Mouse (Mus musculus): ENCODE measurements at regions not wholly inside any gene's neighbourhood (a gene's known extent, or its start where the extent isn't known, plus 50 kb on each side); places are given as distances from the start of the nearest gene placed in this dataset.
"Not testable (repeated sequence)": the region's sequence is repeated elsewhere in the genome, so short reads cannot be mapped to it uniquely, and the experiment has no call there.

GRCm38 (mm10) chr8:118209301-118209700 is 74.2 kb upstream of the Cdh13 start:
- WGBS = 98% methylated on average over 16 of the region's 16 CpGs
- H3K27ac ChIP-seq (replicated peaks; ENCODE audit: low read depth, low read length); H3K9ac ChIP-seq (ENCODE audit: low read length); H3K4me1 ChIP-seq (ENCODE audit: control insufficient read depth, insufficient read depth, low read length); H3K4me3 ChIP-seq (ENCODE audit: low read depth, low read length); ATAC-seq (ENCODE audit: insufficient number of reproducible peaks, low FRiP score, low TSS enrichment, low read depth); H3K9me3 ChIP-seq (ENCODE audit: control insufficient read depth, low read length); H3K4me2 ChIP-seq (ENCODE audit: low read depth, severe bottlenecking); H3K27me3 ChIP-seq (ENCODE audit: control insufficient read depth, insufficient read depth, low read length); H3K36me3 ChIP-seq (ENCODE audit: control insufficient read depth, insufficient read depth, low read length); DNase-seq (ENCODE audit: low spot score): not testable (repeated sequence)

GRCm38 (mm10) chr8:118190866-118191265 is 92.7 kb upstream of the Cdh13 start:
- WGBS = 93% methylated on average over 6 of the region's 6 CpGs
- no peak overlapping the region for H3K4me2 ChIP-seq (ENCODE audit: low read depth, severe bottlenecking)
- H3K4me3 ChIP-seq (ENCODE audit: low read depth, low read length) = no peak overlapping the region
- no peak overlapping the region for H3K27ac ChIP-seq (replicated peaks; ENCODE audit: low read depth, low read length)
- H3K36me3 ChIP-seq (ENCODE audit: control insufficient read depth, insufficient read depth, low read length) = no peaks in the 10 kb centered on the region
- H3K9me3 ChIP-seq (ENCODE audit: control insufficient read depth, low read length) = no peaks in the 10 kb centered on the region
- DNase-seq (ENCODE audit: low spot score) (no peak), ATAC-seq (ENCODE audit: insufficient number of reproducible peaks, low FRiP score, low TSS enrichment, low read depth) (no peak)
- no peak overlapping the region for H3K9ac ChIP-seq (ENCODE audit: low read length)
- H3K4me1 ChIP-seq (ENCODE audit: control insufficient read depth, insufficient read depth, low read length) = no peaks in the 10 kb centered on the region
- no peaks in the 10 kb centered on the region for H3K27me3 ChIP-seq (ENCODE audit: control insufficient read depth, insufficient read depth, low read length)

DNA sequence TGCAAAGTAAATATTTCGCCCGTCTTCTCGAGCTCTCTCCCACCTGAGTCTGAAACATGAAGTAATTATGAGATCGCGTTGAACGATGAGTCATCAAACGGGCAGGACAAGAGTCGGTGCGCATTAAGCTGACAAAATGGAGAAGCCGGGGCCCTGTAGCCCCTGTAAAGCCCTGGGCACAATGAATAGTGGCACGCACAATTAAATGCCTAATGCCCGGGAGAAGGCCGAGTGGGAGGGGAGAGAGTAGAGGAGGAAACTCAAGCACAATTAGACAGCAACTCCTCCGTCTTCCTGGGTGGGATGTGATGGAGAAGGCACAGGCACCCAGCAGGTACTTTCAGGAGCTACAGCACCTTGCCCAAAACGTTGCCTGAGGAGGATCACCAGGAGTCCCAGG is 94.3 kb upstream of the Cdh13 start:
- no peak overlapping the region for H3K9ac ChIP-seq (ENCODE audit: low read length)
- H3K4me2 ChIP-seq (ENCODE audit: low read depth, severe bottlenecking) = no peak overlapping the region
- H3K4me3 ChIP-seq (ENCODE audit: low read depth, low read length) = no peak overlapping the region
- no peaks in the 10 kb centered on the region for H3K36me3 ChIP-seq (ENCODE audit: control insufficient read depth, insufficient read depth, low read length)
- H3K9me3 ChIP-seq (ENCODE audit: control insufficient read depth, low read length) = no peaks in the 10 kb centered on the region
- 85% methylated on average over 15 of the region's 15 CpGs for WGBS
- H3K27ac ChIP-seq (replicated peaks; ENCODE audit: low read depth, low read length) = no peak overlapping the region
- DNase-seq (ENCODE audit: low spot score) = no peak
- no peaks in the 10 kb centered on the region for H3K27me3 ChIP-seq (ENCODE audit: control insufficient read depth, insufficient read depth, low read length)
- no peak for ATAC-seq (ENCODE audit: insufficient number of reproducible peaks, low FRiP score, low TSS enrichment, low read depth)
- no peaks in the 10 kb centered on the region for H3K4me1 ChIP-seq (ENCODE audit: control insufficient read depth, insufficient read depth, low read length)

DNA sequence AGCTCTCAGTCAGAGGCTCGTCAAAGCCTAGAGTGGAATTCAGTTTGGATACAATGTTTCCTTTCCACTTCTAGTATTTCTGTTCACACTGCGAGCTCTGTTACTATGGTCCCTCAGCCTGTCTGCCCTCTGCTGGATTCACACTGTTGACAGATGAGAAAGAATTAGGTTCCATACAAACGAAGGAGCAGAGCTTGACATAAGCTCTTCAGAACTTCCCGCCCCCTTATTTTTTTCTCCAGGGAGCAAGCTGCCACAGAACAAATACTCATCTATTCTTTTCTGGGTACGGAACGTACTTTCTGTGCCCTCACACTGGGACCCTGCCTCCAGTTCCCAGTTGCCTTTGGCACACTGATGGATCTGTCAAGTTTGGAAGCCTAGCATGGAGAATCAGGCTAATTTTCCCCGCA is 114.5 kb upstream of the Cdh13 start:
- Histone ChIP-seq H3K4me2 (ENCODE audit: low read depth, severe bottlenecking) (no peak overlapping the region), H3K9me3 (ENCODE audit: control insufficient read depth, low read length) (no peaks in the 10 kb centered on the region), H3K36me3 (ENCODE audit: control insufficient read depth, insufficient read depth, low read length) (no peaks in the 10 kb centered on the region), H3K27ac (replicated peaks; ENCODE audit: low read depth, low read length) (no peak overlapping the region), H3K27me3 (ENCODE audit: control insufficient read depth, insufficient read depth, low read length) (no peaks in the 10 kb centered on the region), H3K4me3 (ENCODE audit: low read depth, low read length) (no peak overlapping the region), H3K9ac (ENCODE audit: low read length) (no peak overlapping the region), H3K4me1 (ENCODE audit: control insufficient read depth, insufficient read depth, low read length) (no peaks in the 10 kb centered on the region)
- ATAC-seq (ENCODE audit: insufficient number of reproducible peaks, low FRiP score, low TSS enrichment, low read depth) (no peak), DNase-seq (ENCODE audit: low spot score) (no peak)
- WGBS = 78% methylated on average over 7 of the region's 7 CpGs

GRCm38 (mm10) chr8:118162171-118162570 is 121.4 kb upstream of the Cdh13 start:
- no peak overlapping the region for H3K27ac ChIP-seq (replicated peaks; ENCODE audit: low read depth, low read length)

DNA sequence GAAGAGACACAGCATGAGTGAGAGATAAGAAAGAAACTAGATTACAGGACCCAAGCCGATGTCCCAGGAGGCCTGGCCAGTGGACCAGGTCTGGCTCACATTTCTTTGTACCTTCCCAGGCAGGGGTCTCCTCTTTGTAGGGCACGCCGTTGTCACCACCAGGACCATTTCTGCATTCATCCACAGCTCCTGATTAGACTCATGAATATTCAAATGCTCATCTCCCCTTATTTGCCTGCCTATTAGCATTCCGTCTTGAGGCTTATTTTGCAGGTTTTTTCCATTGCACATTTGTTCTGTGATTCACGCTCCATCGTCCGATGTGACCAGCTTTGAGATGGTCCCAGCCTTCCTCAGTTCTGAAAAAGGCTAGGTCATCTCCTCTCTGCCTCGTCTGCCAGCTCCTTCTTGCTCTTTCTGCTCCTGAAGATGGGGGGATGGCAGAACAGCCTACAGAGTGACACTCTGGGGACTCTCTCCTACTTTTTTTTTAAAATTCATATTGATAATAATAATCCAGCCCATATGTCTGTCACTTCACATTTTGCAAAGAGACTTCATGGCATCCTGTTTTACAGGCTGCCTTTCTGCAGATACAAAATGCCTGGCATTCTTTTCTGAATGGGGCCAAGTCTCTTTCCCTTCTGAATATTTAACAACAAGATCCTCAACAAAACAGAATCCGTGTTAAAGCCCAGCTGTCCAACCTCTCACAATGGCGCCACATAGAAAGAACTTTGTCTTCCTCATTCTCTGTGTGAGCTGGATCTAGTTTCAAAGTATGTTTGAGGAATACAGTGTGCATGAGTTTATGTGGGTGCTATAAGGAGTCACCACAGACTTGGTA is 136.0 kb upstream of the Cdh13 start:
- WGBS = 86% methylated on average over 10 of the region's 10 CpGs
- no peaks in the 10 kb centered on the region for H3K27me3 ChIP-seq (ENCODE audit: control insufficient read depth, insufficient read depth, low read length)
- no peak overlapping the region for H3K4me2 ChIP-seq (ENCODE audit: low read depth, severe bottlenecking)
- H3K4me1 ChIP-seq (ENCODE audit: control insufficient read depth, insufficient read depth, low read length) = no peaks in the 10 kb centered on the region
- no peak overlapping the region for H3K27ac ChIP-seq (replicated peaks; ENCODE audit: low read depth, low read length)
- no peak overlapping the region for H3K4me3 ChIP-seq (ENCODE audit: low read depth, low read length)
- no peaks in the 10 kb centered on the region for H3K36me3 ChIP-seq (ENCODE audit: control insufficient read depth, insufficient read depth, low read length)
- no peak for ATAC-seq (ENCODE audit: insufficient number of reproducible peaks, low FRiP score, low TSS enrichment, low read depth)
- no peak for DNase-seq (ENCODE audit: low spot score)
- no peak overlapping the region for H3K9ac ChIP-seq (ENCODE audit: low read length)
- H3K9me3 ChIP-seq (ENCODE audit: control insufficient read depth, low read length) = no peaks in the 10 kb centered on the region

More at GRCm38 (mm10) chr8:118162171-118162570, 121.4 kb upstream of the Cdh13 start:
- Histone ChIP-seq H3K36me3 (ENCODE audit: control insufficient read depth, insufficient read depth, low read length) (no peaks in the 10 kb centered on the region), H3K4me2 (ENCODE audit: low read depth, severe bottlenecking) (no peak overlapping the region), H3K9ac (ENCODE audit: low read length) (no peak overlapping the region), H3K27me3 (ENCODE audit: control insufficient read depth, insufficient read depth, low read length) (no peaks in the 10 kb centered on the region), H3K4me1 (ENCODE audit: control insufficient read depth, insufficient read depth, low read length) (no peaks in the 10 kb centered on the region), H3K4me3 (ENCODE audit: low read depth, low read length) (no peak overlapping the region), H3K9me3 (ENCODE audit: control insufficient read depth, low read length) (no peaks in the 10 kb centered on the region)
- DNase-seq (ENCODE audit: low spot score) (no peak), ATAC-seq (ENCODE audit: insufficient number of reproducible peaks, low FRiP score, low TSS enrichment, low read depth) (no peak)
- 88% methylated on average over 10 of the region's 10 CpGs for WGBS

- no peak for DNase-seq (ENCODE audit: low spot score)
- Histone ChIP-seq H3K27me3 (ENCODE audit: control insufficient read depth, insufficient read depth, low read length) (no peaks in the 10 kb centered on the region), H3K36me3 (ENCODE audit: control insufficient read depth, insufficient read depth, low read length) (no peaks in the 10 kb centered on the region), H3K9me3 (ENCODE audit: control insufficient read depth, low read length) (no peaks in the 10 kb centered on the region), H3K4me2 (ENCODE audit: low read depth, severe bottlenecking) (no peak overlapping the region), H3K4me1 (ENCODE audit: control insufficient read depth, insufficient read depth, low read length) (no peaks in the 10 kb centered on the region), H3K27ac (replicated peaks; ENCODE audit: low read depth, low read length) (no peak overlapping the region), H3K9ac (ENCODE audit: low read length) (no peak overlapping the region), H3K4me3 (ENCODE audit: low read depth, low read length) (no peak overlapping the region)
- ATAC-seq (ENCODE audit: insufficient number of reproducible peaks, low FRiP score, low TSS enrichment, low read depth) = no peak
- WGBS = 63% methylated on average over 5 of the region's 5 CpGs
Measured at GRCm38 (mm10) chr8:118144546-118144945, 139.0 kb upstream of the Cdh13 start.

DNA sequence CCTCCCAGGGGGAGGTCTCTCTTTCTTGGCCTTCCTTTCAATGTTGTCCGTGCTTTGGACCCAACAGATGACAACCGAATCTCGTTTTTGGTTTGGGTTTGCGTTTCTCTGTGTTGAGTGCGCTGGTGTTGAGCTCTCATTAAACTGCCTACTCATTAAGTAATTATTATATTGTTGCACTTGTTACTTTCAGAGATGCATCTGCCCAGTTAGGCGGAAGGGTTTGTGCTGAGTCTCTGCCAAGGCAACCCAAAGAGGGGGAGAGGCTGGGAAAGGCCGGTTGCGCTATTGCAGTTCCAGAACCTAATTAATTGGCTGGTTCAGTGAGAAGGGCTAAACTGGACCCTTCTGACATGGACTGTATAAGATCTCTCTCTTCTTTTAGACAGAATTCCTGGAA is 141.2 kb upstream of the Cdh13 start:
- DNase-seq (ENCODE audit: low spot score) (no peak), ATAC-seq (ENCODE audit: insufficient number of reproducible peaks, low FRiP score, low TSS enrichment, low read depth) (no peak)
- H3K27ac ChIP-seq (replicated peaks; ENCODE audit: low read depth, low read length) = no peak overlapping the region
- no peak overlapping the region for H3K4me3 ChIP-seq (ENCODE audit: low read depth, low read length)
- WGBS = 92% methylated on average over 8 of the region's 8 CpGs
- no peaks in the 10 kb centered on the region for H3K4me1 ChIP-seq (ENCODE audit: control insufficient read depth, insufficient read depth, low read length)
- no peak overlapping the region for H3K4me2 ChIP-seq (ENCODE audit: low read depth, severe bottlenecking)
- H3K9me3 ChIP-seq (ENCODE audit: control insufficient read depth, low read length) = no peaks in the 10 kb centered on the region
- H3K9ac ChIP-seq (ENCODE audit: low read length) = no peak overlapping the region
- H3K27me3 ChIP-seq (ENCODE audit: control insufficient read depth, insufficient read depth, low read length) = no peaks in the 10 kb centered on the region
- H3K36me3 ChIP-seq (ENCODE audit: control insufficient read depth, insufficient read depth, low read length) = no peaks in the 10 kb centered on the region

DNA sequence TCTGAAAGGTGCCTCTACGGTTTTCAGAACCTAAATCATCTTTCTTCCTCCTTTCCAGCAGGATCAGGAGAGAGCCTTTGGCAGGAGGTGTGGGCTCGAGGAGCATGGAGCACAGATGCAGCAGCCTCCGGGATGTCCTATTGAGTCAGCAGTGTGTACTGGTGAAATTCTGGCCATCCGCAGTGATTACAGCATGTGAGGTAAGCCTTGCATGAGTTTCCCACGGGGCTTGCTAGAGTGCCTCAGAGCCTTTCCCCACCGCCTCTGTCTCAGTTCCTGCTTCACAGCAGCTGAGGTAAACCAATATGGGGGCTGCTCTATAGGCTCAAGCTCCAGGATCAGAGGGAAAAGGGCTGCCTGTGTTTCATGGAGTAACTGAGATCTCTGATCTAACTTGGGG is 143.6 kb upstream of the Cdh13 start:
- Histone ChIP-seq H3K27me3 (ENCODE audit: control insufficient read depth, insufficient read depth, low read length) (no peaks in the 10 kb centered on the region), H3K9me3 (ENCODE audit: control insufficient read depth, low read length) (no peaks in the 10 kb centered on the region), H3K4me2 (ENCODE audit: low read depth, severe bottlenecking) (no peak overlapping the region), H3K4me3 (ENCODE audit: low read depth, low read length) (no peak overlapping the region), H3K36me3 (ENCODE audit: control insufficient read depth, insufficient read depth, low read length) (no peaks in the 10 kb centered on the region), H3K27ac (replicated peaks; ENCODE audit: low read depth, low read length) (no peak overlapping the region), H3K4me1 (ENCODE audit: control insufficient read depth, insufficient read depth, low read length) (no peaks in the 10 kb centered on the region), H3K9ac (ENCODE audit: low read length) (no peak overlapping the region)
- 82% methylated on average over 6 of the region's 6 CpGs for WGBS
- no peak for ATAC-seq (ENCODE audit: insufficient number of reproducible peaks, low FRiP score, low TSS enrichment, low read depth)
- DNase-seq (ENCODE audit: low spot score) = no peak

All from limb, embryonic 11.5 days (tissue).